Mouse (Mus musculus): ENCODE results near the gene Vwa8.
A peak's percentile ranks its signal among the peaks of the same experiment; 100 is the strongest.

The Vwa8 gene

GRCm38 (mm10) chr14:78848941-78849911 lies at the start of gene Vwa8:
Gene Vwa8 (plus strand): TSS chr14:78849052.
- peak; percentile 55 for DNase-seq (ENCODE audit: low read depth, low spot score)

- no peak for DNase-seq (ENCODE audit: low read depth, low spot score)
Measured at GRCm38 (mm10) chr14:78802378-78802777, 46.5 kb upstream of the Vwa8 start.

GRCm38 (mm10) chr14:78803924-78804323 lies 44.9 kb upstream of the Vwa8 start:
- no peak for DNase-seq (ENCODE audit: low read depth, low spot score)

GRCm38 (mm10) chr14:78812896-78813295 lies 36.0 kb upstream of the Vwa8 start:
- DNase-seq (ENCODE audit: low read depth, low spot score) = no peak

- DNase-seq (ENCODE audit: low read depth, low spot score) = no peak
Measured at GRCm38 (mm10) chr14:78816411-78816810, 32.4 kb upstream of the Vwa8 start.

DNA sequence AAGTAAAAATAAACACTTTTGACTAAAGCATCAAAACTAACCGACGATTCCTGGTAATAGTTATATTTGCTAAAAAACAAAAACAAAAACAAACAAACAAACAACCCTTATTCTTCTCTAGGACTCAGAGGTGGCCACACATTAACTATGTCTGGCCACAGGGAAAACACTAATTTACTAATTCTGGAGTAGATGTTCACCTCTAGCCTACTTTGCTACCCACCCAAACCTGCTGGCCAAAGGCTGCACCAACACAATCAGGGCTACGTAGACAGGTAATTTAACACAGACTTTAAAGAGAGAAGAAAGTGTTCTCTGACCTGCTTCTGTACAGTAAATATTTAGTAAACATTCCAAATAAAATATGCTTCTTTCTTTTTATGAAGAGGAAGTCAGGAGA lies 31.2 kb upstream of the Vwa8 start:
- no peak for DNase-seq (ENCODE audit: low read depth, low spot score)

DNA sequence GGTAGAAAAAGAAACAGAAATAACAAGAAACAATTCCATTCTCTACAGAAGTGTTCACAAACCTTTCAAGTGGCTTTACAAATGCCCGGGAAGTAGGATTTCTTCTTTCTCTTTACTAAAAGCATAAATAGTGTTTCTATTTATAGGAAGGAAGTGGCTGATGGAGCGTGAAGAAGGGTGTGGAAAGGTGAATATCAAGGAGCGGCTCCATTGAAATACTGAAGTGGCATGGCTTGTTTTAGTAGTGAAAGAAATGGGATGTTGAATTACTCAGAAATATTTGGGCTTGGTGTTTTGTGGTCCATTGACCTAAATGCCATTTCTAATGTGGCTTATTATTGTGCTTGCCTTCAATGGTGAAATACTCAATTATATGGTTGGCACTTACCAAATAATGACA lies 30.4 kb upstream of the Vwa8 start:
- no peak for DNase-seq (ENCODE audit: low read depth, low spot score)

DNA sequence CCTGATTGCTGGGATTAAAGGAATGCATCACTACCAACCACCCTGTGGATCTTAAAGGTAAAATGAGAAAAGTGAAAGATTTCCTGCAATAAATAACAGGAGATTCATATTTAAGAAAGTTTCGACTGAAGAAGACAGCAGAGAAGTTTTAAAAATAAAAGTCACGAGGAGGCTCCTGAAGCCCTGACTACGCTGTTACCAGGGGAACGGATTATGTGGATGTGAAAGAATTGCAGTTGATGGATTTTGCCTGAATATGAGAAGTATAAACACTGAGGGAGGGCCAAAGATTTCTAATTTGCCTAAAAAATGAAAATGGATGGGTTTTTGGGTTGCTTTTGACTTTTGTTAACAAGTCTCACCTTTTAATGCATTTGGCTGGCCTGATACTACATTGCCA lies 24.8 kb upstream of the Vwa8 start:
- DNase-seq (ENCODE audit: low read depth, low spot score) = no peak

- DNase-seq (ENCODE audit: low read depth, low spot score) = no peak
Measured at GRCm38 (mm10) chr14:78824507-78824906, 24.3 kb upstream of the Vwa8 start.

DNA sequence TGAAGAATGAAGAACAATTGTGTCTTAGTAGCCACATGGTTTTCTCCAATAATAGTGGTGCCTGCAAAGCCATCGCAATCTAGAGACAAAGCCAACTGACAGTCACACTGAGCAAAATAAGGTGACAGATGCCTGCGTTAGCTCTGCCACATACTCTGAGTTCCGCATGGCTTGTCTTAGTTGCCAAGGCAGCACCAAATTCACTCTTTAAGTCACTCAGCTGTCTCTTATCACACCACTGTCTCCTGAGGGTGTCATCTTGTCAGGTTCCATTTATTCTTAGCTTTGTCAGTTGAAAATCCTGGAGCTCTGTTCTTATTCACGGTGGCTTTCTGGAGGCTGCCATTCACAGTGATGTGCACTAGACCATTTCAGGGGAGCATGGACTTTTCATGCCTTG lies 17.7 kb upstream of the Vwa8 start:
- DNase-seq (ENCODE audit: low read depth, low spot score) = no peak

GRCm38 (mm10) chr14:78847948-78848347 lies 904 bp upstream of the Vwa8 start:
- no peak for DNase-seq (ENCODE audit: low read depth, low spot score)

GRCm38 (mm10) chr14:78848477-78848876 lies 375 bp upstream of the Vwa8 start:
- no peak for DNase-seq (ENCODE audit: low read depth, low spot score)

DNA sequence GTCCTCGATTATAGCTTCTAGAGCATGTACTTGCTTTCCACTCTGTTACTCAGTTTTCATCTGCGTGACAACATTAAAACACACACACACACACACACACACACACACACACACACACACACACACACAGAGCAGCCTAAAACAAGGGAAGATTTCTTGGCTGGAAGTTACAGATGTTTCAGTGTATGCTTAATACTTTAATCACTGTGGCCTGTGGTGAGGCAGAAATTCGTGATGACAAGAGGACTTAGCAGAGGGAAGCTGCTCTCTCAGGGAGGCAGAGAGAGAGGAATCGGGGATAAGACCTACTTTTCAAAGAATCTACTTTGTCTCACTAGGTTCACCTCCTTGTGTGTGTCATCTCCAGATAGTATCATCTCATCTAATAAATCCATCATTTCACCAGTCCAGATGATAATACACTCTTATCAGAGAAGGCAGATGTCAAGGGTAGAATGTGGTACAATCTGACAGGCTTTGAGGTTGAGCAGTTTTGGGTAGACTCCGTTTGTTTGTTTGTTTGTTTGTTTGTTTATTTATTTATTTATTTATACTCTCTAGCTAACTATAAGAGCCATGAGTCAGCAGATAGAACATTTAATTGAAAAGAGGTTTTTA lies 1.2 kb downstream of the Vwa8 start:
- no peak for DNase-seq (ENCODE audit: low read depth, low spot score)

DNA sequence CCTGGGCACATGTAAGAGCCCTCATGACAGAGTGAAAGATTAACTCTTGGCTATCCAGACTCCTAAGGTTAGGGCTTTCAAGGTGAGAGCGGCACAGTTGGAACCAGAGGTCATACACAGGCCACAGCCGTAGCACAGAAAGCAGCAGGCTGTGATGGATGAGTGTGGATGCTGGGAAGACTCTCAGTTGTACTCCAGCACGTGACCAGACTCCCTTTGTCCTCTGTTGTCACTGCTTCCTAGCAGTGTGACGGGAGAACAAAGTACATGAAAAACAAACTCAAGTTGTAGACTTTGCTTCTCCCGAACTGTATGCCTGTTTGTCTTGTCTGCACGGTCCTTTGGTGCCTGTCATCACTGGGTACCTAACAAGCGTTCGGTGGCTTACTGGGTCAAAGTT lies 1.8 kb downstream of the Vwa8 start:
- DNase-seq (ENCODE audit: low read depth, low spot score) = no peak

GRCm38 (mm10) chr14:78851366-78851765 lies 2.5 kb downstream of the Vwa8 start:
- DNase-seq (ENCODE audit: low read depth, low spot score) = no peak

DNA sequence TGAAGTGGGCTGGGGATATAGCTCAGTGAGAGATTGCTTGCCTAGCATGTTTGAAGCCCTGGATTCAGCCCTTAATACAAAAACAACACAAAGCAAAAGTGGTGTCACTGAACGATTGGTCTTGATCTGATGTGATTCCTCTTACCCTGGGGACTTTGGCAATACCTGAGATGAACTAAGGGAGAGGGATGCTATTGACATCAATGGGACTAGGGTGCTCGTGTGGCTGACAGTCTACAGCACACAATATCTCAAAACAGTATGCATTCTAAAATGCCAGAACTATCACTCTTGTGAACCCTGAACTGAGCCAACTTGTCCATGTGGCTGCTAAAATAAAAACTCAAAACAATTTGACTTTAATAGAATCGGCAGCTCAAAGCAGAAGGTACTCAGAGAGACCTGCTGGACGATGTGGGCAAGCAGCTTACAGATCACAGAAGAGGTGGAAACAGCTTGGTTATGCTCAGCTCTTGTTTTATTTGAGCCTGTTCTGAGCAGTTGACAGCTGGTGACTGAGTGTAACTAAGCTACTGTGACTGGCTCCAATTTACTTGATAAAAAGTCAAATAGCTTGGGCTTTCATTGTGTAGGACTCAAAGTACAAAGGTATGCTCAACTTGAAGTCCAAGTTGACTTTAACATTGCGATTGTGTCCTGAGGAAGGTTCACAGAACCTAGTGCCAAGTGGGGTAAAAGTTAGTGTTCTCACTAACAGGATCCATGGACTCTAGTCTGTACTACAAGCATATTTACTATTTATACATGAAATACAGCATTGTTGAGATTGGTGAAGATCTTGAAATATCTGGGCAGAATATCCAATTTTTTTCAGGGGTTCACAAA lies 3.8 kb downstream of the Vwa8 start:
- no peak for DNase-seq (ENCODE audit: low read depth, low spot score)

DNA sequence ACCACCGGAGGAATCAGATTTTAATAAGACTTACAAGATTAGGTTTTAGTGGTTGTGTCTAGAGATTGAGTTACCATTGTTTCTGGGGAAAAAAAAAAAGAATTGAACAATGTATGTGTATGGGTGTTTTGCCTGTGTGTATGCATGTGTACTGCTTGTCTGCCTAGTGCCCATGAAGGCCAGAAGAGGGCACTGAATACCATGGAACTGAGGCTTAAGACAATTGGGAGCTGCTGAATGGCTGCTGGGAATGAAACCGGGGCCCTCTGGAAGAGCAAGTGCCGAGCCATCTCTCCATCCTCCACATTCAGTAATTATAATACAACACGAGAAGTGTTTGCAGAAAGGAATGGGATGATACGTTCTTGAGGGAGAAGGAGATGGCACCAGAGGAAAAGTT lies 12.3 kb downstream of the Vwa8 start:
- no peak for DNase-seq (ENCODE audit: low read depth, low spot score)

DNA sequence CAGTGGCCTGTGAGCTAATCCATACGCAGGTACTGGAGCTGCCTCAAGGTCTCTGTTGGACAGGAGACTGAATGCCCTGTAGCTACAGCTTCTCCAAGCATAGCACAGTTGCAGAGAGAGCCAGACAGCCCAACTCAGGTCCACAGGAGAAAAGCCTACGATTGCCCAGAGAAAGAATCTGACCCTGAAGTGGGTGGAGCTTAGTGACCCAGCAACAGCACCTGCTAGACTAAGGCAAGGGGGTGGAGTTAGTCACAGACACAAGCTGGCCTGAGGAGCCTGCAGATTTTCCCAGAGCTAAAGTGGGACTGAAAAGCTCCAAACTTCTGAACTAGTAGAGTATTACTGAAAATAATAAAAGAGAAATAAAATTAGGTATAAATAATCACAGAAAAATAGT lies 21.2 kb downstream of the Vwa8 start:
- DNase-seq (ENCODE audit: low read depth, low spot score) = no peak

DNA sequence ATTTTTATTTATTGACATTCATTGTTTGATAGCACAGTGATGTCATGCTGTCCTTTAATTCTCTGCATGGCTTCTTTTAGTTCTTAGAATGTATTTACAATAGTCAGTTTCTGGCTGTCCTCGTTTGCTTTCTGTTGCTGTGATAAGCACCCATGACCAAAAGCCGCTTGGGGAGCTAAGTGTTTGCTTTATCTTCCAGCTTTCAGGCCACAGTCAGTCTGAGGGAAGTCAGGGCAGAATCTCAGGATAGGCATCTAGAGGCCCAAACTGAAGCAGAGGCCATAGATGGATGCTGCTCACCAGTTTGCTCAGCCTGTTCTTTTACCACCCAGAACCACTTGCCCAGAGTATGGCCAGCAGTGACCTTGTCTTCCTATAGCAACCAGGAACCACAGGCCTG lies 28.3 kb downstream of the Vwa8 start:
- no peak for DNase-seq (ENCODE audit: low read depth, low spot score)

DNA sequence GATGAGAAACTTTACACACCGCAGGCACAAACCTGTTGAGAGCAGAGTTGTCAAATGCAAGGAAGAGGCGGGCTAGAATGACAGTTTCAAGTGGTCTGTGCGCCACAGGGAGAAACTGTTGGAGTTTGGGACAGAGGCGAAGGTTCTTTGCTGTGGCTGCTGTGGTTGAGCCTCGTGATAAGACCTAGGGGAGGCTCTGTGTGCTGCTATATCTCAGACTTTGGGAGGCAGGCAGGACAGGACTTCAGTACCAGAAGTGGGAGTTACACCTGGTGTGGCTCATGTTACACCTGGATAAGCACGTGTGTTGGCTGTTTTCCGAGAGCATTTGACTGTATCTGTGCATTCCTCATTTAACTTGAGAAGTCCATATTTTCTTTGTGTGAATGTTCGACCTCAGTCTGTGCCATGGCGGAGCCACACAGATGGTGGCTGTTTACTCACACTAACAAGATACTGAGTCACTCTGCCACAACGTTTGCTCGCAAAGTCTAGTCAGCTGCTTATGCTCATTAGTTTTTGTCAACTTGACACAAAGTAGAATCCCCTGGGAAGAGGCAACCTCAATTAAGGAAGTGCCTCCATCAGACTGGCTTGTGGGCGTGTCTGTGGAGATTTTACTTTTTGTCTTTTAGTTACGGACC lies 29.7 kb downstream of the Vwa8 start:
- no peak for DNase-seq (ENCODE audit: low read depth, low spot score)

GRCm38 (mm10) chr14:78880879-78881278 lies 32.0 kb downstream of the Vwa8 start:
- no peak for DNase-seq (ENCODE audit: low read depth, low spot score)

DNA sequence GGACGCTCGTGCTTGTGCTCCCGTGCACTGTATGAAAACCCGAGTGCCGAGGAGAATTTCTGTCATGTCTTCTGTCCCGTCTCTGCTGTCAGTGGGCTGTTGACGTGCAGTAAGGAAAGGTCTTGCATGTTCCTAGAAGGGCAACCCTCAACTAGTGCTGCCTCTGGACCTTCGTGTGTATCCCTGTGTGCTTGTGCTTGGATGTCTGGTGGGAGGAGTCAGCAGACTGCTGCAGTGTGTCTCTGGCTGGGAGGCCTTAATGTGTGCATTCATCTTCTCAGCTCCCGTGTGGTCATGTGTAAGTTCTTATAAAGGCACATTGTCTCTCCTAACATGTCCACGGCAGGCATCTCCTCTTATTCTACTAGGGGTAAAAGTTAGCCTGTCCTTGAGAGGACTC lies 32.7 kb downstream of the Vwa8 start:
- no peak for DNase-seq (ENCODE audit: low read depth, low spot score)
